Mouse (Mus musculus): Measurements from ENCODE around the gene Hspa4l. TPM values are rescaled to one million over a fixed set of nuclear protein-coding genes. Genes with fewer than 3 reads are reported as not detected.

Hspa4l gene
- polyA plus RNA-seq, 1 experiment from 2014 or later, result 56.9 TPM

DNA sequence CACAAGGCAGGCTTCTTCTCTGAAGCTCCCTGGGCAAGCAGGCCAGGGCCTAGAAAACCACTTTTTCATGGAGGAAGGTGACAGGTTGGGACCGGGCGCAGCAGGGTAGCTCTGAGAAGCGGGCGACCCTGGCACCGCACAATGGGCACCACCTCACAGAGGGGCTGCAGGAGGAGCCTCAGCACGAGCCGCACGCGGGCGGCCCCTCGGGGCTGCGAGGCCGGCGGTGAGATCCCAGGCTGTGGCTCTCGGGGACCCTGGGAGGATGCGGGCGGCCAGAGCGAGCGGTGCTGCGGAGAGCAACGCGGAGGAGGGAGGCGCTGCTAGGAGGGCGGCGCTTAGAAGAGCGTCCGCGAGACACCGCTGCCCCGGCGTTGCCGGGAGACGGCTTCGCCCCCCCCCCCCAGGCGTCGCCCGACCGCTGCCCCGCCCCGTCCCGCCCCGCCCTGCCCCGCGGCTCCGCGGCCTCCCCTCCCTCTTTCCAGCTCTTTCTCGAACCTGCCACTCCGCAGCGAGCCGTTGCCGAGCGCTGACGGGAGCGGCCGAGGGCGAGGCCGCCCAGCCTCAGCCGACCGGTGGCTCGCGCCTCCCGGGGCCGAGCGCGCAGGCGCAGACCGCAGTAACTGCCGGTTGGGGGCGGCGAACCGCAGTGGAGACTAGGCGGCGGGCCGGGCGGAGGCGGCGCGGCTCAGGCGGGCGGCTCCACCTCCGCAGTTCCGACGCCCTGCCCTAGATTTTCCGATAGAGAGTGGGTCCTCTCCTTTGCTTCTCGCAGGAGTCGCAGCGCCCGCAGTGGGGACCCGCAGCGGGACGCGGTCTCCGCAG lies 753 bp downstream of the Hspa4l start:
- Histone ChIP-seq H3K27me3 (ENCODE audit: control insufficient read depth, insufficient read depth, low read length) (no peaks in the 10 kb centered on the region), H3K36me3 (ENCODE audit: control insufficient read depth, insufficient read depth, low read length) (no peaks in the 10 kb centered on the region), H3K9me3 (ENCODE audit: control insufficient read depth, low read length) (no peaks in the 10 kb centered on the region), H3K27ac (ENCODE audit: low read depth, low read length) (peak overlapping the region; percentile 92), H3K9ac (replicated peaks; ENCODE audit: low read depth, low read length) (peak overlapping the region; percentile 82), H3K4me1 (ENCODE audit: control insufficient read depth, insufficient read depth, low read length) (peaks cover 6% of the 10 kb centered on the region), H3K4me2 (ENCODE audit: low read depth, low read length) (peak overlapping the region; percentile 80), H3K4me3 (ENCODE audit: low read depth, low read length) (peak overlapping the region; percentile 91)
- ATAC-seq (ENCODE audit: low read depth), result peak; percentile 97
- under 1% methylated on average over 68 of the region's 93 CpGs for WGBS

GRCm38 (mm10) chr3:40745661-40746547 lies 1.6 kb downstream of the Hspa4l start:
- no peaks in the 10 kb centered on the region for H3K27me3 ChIP-seq (ENCODE audit: control insufficient read depth, insufficient read depth, low read length)
- no peaks in the 10 kb centered on the region for H3K36me3 ChIP-seq (ENCODE audit: control insufficient read depth, insufficient read depth, low read length)
- H3K4me3 ChIP-seq (ENCODE audit: low read depth, low read length), result peak overlapping the region; percentile 91
- no peaks in the 10 kb centered on the region for H3K9me3 ChIP-seq (ENCODE audit: control insufficient read depth, low read length)
- peaks cover 6% of the 10 kb centered on the region for H3K4me1 ChIP-seq (ENCODE audit: control insufficient read depth, insufficient read depth, low read length)
- peak; percentile 71 for ATAC-seq (ENCODE audit: low read depth)
- peak overlapping the region; percentile 92 for H3K27ac ChIP-seq (ENCODE audit: low read depth, low read length)
- peak overlapping the region; percentile 82 for H3K9ac ChIP-seq (replicated peaks; ENCODE audit: low read depth, low read length)
- WGBS, result under 1% methylated on average over 37 of the region's 37 CpGs
- H3K4me2 ChIP-seq (ENCODE audit: low read depth, low read length), result peak overlapping the region; percentile 80

- H3K4me1 ChIP-seq (ENCODE audit: control insufficient read depth, insufficient read depth, low read length), result no peaks in the 10 kb centered on the region
- no peak overlapping the region for H3K9ac ChIP-seq (replicated peaks; ENCODE audit: low read depth, low read length)
- H3K4me2 ChIP-seq (ENCODE audit: low read depth, low read length), result no peak overlapping the region
- H3K27me3 ChIP-seq (ENCODE audit: control insufficient read depth, insufficient read depth, low read length), result no peaks in the 10 kb centered on the region
- H3K9me3 ChIP-seq (ENCODE audit: control insufficient read depth, low read length), result no peaks in the 10 kb centered on the region
- H3K4me3 ChIP-seq (ENCODE audit: low read depth, low read length), result no peak overlapping the region
- 96% methylated on average over 3 of the region's 3 CpGs for WGBS
- peaks cover 22% of the 10 kb centered on the region for H3K36me3 ChIP-seq (ENCODE audit: control insufficient read depth, insufficient read depth, low read length)
- ATAC-seq (ENCODE audit: low read depth), result no peak
- H3K27ac ChIP-seq (ENCODE audit: low read depth, low read length), result no peak overlapping the region
Measured at GRCm38 (mm10) chr3:40760746-40761145, 16.5 kb downstream of the Hspa4l start.

- H3K4me3 ChIP-seq (ENCODE audit: low read depth, low read length), result no peak overlapping the region
- H3K4me2 ChIP-seq (ENCODE audit: low read depth, low read length), result no peak overlapping the region
- no peaks in the 10 kb centered on the region for H3K27me3 ChIP-seq (ENCODE audit: control insufficient read depth, insufficient read depth, low read length)
- no peak overlapping the region for H3K9ac ChIP-seq (replicated peaks; ENCODE audit: low read depth, low read length)
- H3K36me3 ChIP-seq (ENCODE audit: control insufficient read depth, insufficient read depth, low read length), result peaks cover 22% of the 10 kb centered on the region
- H3K9me3 ChIP-seq (ENCODE audit: control insufficient read depth, low read length), result no peaks in the 10 kb centered on the region
- ATAC-seq (ENCODE audit: low read depth), result no peak
- whole genome bisulfite sequencing, result 93% methylated on average over 2 of the region's 2 CpGs
- no peak overlapping the region for H3K27ac ChIP-seq (ENCODE audit: low read depth, low read length)
- H3K4me1 ChIP-seq (ENCODE audit: control insufficient read depth, insufficient read depth, low read length), result no peaks in the 10 kb centered on the region
Measured at GRCm38 (mm10) chr3:40761312-40761711, 17.0 kb downstream of the Hspa4l start.

DNA sequence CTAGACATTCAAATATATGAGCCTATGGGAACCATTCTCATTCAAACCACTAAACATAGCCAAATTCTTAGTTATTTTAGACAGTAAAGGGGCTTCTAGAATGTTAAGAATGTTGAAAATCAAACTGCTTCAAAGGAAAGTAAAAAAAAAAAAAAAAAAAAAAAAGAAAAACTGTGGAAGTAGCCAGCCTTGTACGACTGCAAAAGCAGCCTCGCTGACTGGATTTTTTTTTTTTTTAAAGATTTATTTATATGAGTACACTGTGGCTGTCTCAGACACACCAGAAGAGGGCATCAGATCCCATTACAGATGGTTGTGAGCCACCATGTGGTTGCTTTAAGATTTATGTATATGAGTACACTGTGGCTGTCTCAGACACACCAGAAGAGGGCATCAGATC lies 49.5 kb downstream of the Hspa4l start:
- Histone ChIP-seq H3K9me3 (ENCODE audit: control insufficient read depth, low read length) (no peaks in the 10 kb centered on the region), H3K4me3 (ENCODE audit: low read depth, low read length) (no peak overlapping the region), H3K4me1 (ENCODE audit: control insufficient read depth, insufficient read depth, low read length) (no peaks in the 10 kb centered on the region), H3K9ac (replicated peaks; ENCODE audit: low read depth, low read length) (no peak overlapping the region), H3K4me2 (ENCODE audit: low read depth, low read length) (no peak overlapping the region), H3K36me3 (ENCODE audit: control insufficient read depth, insufficient read depth, low read length) (peaks cover 11% of the 10 kb centered on the region; the same call in 1 of the 2 replicates), H3K27ac (ENCODE audit: low read depth, low read length) (no peak overlapping the region), H3K27me3 (ENCODE audit: control insufficient read depth, insufficient read depth, low read length) (no peaks in the 10 kb centered on the region)
- no peak for ATAC-seq (ENCODE audit: low read depth)
- 84% methylated on average over 2 of the region's 2 CpGs for WGBS

DNA sequence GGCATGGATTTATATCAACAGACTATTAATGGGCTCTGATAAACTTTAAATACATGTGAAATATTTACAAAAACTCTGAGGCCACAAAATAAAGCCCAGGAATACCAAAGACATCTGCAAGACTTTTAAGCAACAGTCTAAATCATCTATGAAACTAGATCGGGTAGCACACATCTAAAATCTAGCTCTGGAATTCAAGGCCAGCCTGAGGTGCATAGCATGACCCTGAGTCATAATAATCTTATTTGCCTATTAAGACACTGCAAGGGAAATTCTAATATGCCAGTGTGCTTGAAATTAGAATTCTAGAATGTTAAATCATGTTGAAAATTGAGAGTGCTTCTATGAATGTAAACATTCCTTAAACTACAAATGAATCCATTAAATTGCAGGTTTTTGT lies 53.8 kb downstream of the Hspa4l start:
- Histone ChIP-seq H3K36me3 (ENCODE audit: control insufficient read depth, insufficient read depth, low read length) (no peaks in the 10 kb centered on the region), H3K4me3 (ENCODE audit: low read depth, low read length) (no peak overlapping the region), H3K9me3 (ENCODE audit: control insufficient read depth, low read length) (no peaks in the 10 kb centered on the region), H3K27me3 (ENCODE audit: control insufficient read depth, insufficient read depth, low read length) (no peaks in the 10 kb centered on the region), H3K9ac (replicated peaks; ENCODE audit: low read depth, low read length) (no peak overlapping the region), H3K27ac (ENCODE audit: low read depth, low read length) (no peak overlapping the region), H3K4me1 (ENCODE audit: control insufficient read depth, insufficient read depth, low read length) (no peaks in the 10 kb centered on the region; the same call in 1 of the 2 replicates), H3K4me2 (ENCODE audit: low read depth, low read length) (no peak overlapping the region)
- ATAC-seq (ENCODE audit: low read depth), result no peak
- WGBS, result 88% methylated on average over 1 of the region's 1 CpGs

- H3K4me3 ChIP-seq (ENCODE audit: low read depth, low read length), result no peak overlapping the region
- H3K4me2 ChIP-seq (ENCODE audit: low read depth, low read length), result no peak overlapping the region
- ATAC-seq (ENCODE audit: low read depth), result no peak; the same call in 1 of the 2 replicates
- H3K9me3 ChIP-seq (ENCODE audit: control insufficient read depth, low read length), result no peaks in the 10 kb centered on the region
- H3K27ac ChIP-seq (ENCODE audit: low read depth, low read length), result no peak overlapping the region
- no peaks in the 10 kb centered on the region for H3K27me3 ChIP-seq (ENCODE audit: control insufficient read depth, insufficient read depth, low read length)
- WGBS, result 37% methylated on average over 7 of the region's 7 CpGs
- no peaks in the 10 kb centered on the region; the same call in 1 of the 2 replicates for H3K4me1 ChIP-seq (ENCODE audit: control insufficient read depth, insufficient read depth, low read length)
- H3K36me3 ChIP-seq (ENCODE audit: control insufficient read depth, insufficient read depth, low read length), result no peaks in the 10 kb centered on the region
- H3K9ac ChIP-seq (replicated peaks; ENCODE audit: low read depth, low read length), result no peak overlapping the region
Measured at GRCm38 (mm10) chr3:40798500-40798899, 54.2 kb downstream of the Hspa4l start.

GRCm38 (mm10) chr3:40799530-40800372 lies 55.5 kb downstream of the Hspa4l start, which contains the start of gene Plk4:
Gene Plk4 (plus strand): TSS chr3:40800019.
- Histone ChIP-seq H3K36me3 (ENCODE audit: control insufficient read depth, insufficient read depth, low read length) (no peaks in the 10 kb centered on the region), H3K9me3 (ENCODE audit: control insufficient read depth, low read length) (no peaks in the 10 kb centered on the region), H3K4me3 (ENCODE audit: low read depth, low read length) (peak within 1 kb of the TSS; percentile 86), H3K9ac (replicated peaks; ENCODE audit: low read depth, low read length) (peak within 1 kb of the TSS; percentile 58), H3K4me2 (ENCODE audit: low read depth, low read length) (peak within 1 kb of the TSS; percentile 94), H3K4me1 (ENCODE audit: control insufficient read depth, insufficient read depth, low read length) (no peaks in the 10 kb centered on the region; the same call in 1 of the 2 replicates), H3K27me3 (ENCODE audit: control insufficient read depth, insufficient read depth, low read length) (no peaks in the 10 kb centered on the region), H3K27ac (ENCODE audit: low read depth, low read length) (no peak within 1 kb of the TSS; the same call in 1 of the 2 replicates)
- peak; percentile 97 for ATAC-seq (ENCODE audit: low read depth)
- WGBS, result 3% methylated on average over 66 of the region's 66 CpGs
